Mouse (Mus musculus) right cerebral cortex, postnatal 4 days (tissue): ENCODE measurements around the gene Bcam.

Source experiments
- DNase-seq: peaks from one replicate; pipeline ENCODE4 v3.0.0-alpha.2; 2022

The Bcam gene

DNA sequence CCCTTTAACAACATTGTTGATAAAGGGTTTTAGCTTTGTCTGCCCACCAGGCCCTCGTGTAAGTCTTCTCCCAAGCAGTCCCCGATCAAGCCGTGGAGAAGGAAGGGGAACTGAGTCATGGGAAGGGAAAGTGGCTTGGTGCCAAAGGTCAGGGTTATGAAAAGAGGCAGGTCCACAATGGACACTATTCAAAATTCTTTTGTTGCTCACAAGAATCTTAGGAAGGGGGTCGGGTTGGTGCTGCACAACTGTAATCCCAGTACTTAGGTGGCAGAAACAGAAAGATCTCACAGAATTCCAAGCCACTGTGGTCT lies 19.8 kb downstream of the Bcam start:
- no peak for DNase-seq

DNA sequence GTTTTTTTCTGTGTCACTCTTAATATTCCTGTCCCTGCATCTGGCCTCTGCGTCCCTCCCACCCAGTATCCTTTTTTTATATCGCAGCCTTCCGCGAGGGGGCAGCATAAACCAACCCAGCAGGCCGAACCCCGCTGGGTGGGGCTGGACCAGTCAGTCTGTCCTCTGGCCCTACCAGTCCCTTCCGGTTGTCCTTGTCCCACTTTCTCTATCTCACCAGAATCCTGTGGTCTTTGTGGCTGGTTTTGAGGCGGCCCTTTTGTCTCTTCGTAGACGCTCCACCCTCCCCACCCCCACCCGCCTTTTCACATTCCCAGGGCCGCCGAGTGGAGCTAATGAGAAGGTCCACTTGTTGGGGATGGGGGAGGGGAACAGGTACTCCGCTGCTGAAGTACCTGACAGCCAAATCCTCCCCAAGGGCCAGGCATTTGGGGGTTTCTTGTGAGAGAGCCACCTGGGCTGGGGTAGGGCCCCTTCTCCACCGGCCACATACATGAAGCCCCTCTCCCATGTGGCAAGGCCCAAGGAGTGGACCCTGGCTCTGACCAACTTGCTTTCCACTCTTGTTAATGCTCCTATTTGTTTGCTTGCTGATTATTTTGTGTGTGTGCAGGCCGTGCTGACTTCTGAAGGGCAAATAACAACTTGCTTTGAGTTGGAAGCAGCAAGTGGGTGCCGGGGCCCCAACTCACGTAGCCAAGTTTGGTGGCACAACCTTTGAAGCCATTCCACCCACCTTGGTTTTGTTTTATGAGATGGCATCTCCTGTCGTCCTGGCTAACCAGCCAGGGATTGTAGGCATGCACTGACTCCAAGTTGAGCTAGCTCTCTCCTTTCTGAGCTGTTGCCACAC lies 20.4 kb downstream of the Bcam start, which contains the start of gene Nectin2:
Nectin2 (minus strand) TSS at position 267 of the 853 bp plus-strand sequence.
- peak; percentile 85 for DNase-seq

DNA sequence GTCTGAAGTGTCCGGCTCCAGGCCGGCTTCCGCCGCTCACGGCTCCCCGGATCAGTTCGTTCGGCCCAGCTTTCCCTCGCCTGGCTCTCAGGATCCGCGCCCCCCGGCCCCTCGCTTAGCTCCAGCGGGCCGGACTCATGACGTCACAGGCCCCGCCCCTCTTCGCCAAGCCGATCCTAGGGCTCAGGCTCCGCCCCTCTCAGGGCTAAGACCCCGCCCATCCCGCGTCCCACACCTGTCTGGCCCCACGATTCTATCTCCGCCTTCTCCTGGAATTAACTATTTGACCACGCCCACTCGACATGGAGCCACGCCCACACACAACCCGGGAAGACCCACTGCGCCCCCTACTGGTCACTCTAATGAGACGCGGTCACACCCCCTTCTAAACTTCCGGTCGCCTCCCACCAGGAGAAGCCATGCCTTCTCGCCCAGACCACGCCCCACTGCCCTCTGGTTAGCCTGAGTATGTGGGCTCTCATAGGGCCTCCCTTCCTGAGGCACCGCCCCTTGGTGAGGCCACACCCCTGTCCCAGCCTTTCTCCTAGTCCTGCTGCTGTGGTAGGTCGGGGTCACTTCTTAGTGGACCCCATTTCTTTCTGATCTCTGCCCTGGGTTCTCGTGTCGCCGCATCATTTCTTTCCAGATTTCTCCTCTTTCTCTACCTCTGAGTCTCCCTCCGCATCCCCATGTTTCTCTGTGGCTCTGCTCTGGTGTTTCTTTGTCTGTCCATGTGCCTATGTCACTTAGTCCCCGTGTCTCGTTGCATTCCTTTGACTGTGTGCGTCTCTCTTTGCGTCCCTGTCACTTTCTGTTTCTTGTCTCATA lies 21.2 kb downstream of the Bcam start:
- DNase-seq = peak; percentile 99

DNA sequence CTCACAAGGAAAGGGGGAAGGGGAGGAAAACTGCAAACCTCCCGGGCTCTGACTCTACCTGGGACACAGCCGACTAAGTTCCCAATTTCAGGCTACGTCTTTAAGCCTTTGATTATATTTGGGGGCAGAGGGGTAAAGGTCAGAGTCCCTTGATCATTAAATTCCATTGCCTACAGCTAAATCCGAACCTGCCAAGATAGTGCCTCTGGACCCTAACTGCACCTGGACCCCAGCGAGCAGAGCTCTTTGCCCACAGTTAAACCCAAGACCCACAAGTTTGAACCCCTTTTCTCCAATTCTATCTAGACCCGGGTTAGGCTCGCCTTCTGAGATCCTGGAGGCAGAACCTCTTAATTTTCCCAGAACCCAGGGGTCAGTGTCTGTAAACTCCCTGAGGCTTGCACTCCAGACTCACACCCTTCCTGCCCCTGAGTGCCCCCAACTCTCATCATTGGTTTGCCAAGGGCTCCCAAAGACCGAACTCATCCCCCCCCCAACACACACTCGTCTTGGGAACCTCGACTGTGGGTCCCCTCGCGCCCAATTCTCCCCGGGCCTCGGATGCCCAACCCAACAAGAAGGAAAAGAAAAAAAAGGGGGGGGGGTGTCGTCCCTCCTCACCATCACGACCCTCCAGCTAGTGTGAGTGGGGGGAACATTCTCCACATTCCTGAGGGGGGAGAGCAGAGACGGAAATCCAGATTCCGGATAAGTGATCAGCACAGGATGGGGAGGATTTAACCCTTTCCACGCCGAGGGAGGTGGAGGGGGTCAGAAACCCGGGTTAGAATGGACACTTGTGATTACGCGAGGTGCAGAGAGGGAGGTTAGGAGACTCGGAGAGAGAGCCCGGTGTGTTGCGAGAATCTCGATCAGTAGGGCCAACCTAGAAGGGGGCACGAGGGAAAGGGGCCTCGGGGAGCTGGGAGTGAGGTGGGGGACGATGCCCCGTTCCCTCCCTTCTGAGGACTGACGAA lies 22.3 kb downstream of the Bcam start:
- DNase-seq = peak; percentile 30

DNA sequence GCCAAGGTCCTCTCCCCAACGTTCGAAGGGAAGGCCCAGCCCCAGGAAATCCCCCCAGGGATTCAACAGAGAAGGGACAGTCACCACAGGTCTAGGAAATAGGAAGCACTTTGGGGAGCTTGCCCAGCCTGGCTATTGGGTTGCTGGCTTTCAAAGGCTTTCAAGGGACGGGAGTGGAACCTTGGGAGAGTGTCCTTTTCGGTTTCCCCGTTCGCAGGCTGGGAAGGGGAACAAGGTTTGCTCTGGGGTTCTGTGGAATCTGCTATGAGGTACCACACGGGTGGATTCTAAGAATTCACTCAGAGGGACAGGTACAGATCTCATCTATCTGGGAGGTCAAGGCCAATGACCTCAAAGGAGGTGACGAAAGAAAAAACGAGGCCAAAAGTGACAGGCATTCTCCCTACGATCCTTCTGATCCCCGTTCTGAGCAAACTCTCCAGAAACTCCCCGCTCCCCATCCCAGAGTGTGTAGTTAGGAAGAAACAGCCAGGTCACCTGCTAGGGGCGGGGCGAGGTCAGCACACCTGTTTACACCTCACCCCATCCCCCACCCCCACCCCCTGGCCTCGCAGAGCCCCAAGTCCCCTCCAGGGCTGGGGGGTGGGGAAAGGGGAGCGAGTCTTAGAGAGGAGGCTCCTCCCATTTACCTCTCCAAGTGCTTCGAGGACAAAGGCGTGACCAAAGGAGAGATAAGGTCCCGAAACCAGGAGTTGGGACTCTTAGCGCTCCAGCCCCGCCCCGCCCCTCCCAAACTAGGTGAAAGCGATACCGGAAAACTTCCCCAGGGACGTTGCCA lies 23.2 kb downstream of the Bcam start:
- no peak for DNase-seq

DNA sequence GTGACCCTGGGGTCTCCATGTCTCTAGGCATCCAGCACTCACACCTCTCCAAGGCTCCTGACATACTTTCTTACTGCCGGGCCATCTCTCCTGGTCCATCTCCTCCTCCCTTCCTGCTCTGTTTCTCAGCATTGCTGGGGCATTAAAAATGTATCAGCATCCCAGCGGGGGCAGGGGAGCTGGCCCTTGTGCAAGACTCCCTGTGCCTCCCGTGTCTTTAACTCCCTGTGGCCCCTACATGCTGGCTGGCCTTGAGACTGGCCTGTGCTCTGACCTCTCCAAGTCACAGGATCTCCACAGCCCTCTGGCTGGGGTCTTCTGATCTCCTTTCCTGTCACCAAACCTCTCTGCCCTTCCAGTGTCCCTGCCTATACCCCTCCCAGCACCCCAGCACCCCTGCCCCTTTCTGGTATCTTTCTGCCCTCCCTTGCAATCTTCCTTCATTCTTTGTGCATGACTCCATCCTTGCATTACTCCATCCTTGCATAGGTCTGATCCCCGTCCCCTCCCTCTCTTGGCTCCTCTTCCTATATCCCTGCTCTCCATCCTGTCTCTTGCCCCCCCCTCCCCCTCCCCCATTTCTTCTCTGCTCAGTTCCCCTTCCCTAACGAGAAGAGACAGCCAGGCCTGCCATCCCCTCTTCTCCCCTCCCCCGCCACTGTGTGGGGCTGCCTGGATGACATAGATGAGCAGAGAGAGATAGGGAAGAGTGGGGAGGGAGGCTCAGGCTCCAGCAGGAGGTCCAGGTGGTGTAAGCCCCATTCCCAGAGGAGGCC lies 24.2 kb downstream of the Bcam start:
- no peak for DNase-seq

DNA sequence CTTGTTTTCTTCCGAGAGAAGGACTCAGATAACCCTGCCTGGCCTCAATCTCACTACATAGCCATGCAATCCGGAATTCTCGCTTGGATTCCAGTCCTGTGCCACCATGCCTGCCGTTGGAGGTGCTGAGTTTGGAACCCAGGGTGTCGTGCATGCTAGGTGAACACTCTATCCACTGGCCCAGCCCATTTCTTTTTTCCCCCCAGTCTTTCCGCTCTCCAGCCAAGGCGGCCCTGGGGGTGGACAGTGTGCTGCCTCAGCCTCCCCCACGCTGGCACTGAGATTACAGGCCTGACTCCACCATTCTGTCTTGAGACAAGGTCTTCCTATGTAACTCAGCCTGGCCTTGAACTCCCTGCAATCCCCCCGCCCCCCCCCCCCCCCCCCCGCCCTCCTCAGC lies 24.8 kb downstream of the Bcam start:
- DNase-seq = no peak

DNA sequence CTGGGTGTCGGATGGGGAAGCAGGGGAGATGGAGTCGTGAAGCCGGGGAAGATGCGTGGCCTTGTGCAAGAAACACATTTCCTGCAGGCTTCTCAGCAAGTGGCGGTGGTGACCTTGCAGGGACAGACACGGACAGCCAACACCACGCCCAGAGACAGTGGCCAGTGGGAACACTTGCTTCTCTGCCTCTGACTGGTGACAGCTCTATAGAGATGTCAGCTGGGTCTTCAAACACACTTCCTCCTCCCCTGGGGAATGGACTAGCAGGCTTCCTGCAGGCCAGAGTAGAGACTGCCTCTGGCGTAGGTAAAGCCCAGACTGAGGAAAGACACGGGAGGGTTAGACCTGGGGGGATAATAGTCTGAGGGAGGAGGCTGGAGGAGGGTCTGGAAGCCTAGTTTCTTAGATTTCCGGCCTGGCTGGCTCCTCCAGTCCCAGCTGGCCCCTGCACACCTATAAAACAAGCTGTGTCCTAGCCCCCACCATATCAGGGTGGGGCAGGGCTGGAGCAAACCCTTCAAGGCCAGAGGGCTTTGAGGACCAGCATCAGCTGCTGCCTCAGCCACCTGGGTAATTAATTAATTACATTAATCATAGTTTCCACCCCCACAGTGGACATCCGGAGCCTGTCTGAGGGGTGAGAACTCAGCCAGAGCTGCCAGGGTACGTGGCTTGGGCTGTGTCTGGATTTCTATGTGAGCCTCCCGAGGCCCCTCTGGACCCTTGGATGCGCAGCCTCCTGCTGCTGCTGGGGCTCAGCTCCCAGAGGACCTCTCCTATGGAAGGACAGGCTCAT lies 26.0 kb downstream of the Bcam start:
- no peak for DNase-seq

DNA sequence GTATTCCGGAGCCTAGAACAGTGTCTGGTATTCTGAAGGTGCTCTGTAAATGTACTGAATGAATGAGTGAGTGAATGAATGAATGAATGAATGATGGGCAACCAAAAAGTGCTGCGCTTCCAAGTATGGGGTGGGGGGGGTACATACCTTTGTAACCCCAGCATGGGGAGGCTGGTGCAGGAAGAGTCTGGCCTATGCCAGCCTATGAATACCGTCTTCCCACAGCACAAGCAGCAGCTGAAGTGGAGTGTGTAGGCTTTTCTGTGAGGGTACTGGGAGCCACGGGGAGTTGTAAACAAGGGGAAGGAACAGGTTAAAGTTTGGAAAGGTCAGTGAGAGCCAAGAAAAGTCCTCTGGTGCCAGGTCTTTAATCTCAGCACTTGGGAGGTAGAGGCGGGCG lies 27.0 kb downstream of the Bcam start:
- DNase-seq = no peak

DNA sequence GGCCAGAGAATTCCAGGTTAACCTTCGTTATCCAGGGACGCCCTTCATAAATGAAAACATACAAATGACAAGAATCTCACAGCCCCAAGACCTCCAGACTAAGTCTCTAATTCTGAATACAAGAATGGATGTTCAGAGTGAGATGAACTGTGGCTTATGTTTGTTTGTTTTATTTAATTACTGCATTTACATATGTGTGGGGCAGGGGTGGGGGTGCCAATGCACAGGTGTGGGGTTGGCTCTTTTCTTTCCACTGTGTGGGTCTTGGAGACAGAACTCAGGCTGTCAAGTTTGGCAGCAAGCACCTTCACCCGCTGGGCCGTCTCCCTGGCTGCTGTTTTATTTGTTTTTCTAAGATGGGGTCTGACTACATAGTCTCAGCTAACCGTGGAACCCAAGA lies 28.3 kb downstream of the Bcam start:
- no peak for DNase-seq

DNA sequence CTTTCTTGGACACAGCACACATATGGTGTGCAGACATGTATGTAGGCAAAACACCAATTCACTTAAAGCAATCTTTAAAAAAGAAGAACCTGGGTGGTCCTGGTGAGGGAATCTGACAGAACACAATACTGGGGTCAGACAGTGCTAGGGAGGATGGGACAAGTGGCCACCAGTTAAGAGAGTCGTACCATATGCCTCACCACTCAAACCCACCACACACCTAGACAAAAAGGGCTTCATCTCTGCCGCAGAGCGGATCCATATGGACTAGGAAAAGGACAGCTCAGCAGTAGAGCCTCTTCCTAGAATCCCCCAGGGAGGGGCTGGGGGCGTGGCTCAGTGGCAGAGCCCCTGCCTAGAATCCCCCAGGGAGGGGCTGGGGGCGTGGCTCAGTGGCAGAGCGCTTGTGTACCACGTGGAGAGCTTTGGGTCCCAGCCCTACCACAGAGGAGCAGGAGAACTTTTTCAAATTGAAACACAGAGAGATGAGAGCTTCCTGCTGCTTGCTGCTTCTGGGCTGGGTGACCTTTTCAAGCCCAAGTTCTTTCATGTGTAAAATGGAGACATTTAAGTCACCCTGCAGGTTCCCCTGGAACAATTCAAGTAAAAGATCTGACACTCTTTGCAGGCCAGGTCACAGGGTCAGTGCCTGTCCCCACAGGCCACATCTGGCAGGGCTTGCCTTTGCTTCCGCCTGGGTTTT lies 29.3 kb downstream of the Bcam start:
- DNase-seq = no peak

DNA sequence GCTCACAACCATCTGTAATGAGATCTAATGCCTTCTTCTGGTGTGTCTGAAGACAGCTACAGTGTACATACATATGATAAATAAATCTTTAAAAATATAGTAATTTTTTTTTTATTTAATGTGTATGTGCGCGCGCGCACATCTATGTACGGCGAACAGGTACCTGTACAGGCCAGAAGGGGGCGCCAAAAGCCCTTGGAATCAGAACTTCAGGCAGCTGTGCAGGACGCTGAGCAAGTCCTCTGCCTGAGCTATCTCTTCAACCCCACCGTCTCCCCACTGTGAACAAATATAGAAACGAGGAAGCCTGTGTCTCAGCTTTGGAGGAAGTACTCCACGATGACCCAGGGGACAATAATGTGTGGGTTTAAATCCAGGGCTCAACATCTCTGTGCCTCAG lies 30.5 kb downstream of the Bcam start:
- DNase-seq = peak; percentile 30

DNA sequence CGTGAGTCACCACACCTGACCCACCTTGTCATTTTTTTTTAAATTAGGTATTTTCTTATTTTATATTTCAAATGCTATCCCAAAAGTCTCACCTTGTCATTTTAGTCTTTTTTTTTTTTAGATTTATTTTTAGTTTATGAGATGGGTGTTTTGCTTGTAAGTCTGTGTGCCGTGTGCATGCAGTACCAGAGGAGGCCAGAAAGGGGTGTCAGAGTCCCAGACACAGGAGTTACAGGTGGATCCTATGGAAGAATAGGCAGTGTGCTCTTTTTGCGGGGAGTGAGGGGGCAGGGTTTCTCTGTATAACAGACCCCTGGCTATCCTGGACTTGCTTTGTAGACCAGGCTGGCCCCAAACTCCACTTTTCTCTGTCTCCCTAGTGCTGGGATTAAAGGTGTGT lies 32.0 kb downstream of the Bcam start:
- no peak for DNase-seq

DNA sequence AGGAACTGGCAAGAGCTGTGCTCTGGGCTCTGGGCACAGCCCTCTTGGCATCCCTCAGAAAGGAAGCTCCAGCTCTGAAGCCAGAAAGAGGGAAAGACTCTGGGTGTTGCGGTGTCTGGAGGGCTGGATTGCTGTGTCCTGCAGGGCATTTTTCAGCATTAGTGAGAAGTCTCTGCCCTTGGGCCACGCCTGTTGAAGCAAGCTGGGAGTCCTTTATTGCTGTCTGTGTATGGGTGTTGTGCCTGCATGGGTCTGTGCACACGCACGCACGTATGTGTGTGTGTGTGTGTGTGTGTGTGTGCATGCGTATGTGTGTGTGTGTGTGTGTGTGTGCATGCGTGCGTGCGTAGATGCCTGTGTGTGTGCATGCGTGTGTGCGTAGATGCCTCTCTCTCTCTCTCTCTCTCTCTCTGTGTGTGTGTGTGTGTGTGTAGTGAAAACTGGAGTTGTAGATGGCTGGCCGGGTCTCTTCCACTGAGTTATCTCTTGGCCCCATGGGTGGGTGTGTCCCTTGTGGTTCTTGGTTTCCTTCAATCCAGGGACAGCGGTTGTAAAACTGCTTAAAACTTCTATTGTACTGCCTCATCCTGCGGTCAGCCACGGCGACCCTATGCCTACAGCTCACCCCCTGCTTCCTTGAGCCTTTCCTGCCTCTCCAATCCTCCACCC lies 34.3 kb downstream of the Bcam start:
- DNase-seq = no peak

DNA sequence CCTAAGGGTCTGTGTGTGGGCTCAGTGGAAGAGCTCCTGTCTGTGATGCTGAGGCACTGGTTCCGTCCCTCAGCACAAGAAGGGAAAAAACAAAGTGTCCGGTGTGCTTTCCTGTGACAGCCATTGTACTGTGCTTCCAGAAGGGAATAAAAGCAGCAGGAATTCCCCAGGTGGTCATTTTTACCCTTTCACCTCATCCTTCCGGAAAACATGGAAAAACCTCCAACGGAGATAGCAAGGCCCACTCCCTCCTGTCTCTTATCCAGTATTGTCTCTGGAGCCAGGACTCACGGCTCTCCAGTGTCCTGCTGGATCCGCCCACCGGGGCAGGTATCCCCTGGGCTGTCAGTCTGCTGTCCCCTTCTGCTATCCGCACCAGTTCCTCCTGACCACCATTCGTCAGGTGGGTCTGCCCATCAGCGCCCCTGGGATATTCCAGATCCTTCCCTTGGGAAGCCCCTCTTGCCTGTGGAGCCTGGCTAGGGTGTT lies 36.6 kb downstream of the Bcam start:
- no peak for DNase-seq

DNA sequence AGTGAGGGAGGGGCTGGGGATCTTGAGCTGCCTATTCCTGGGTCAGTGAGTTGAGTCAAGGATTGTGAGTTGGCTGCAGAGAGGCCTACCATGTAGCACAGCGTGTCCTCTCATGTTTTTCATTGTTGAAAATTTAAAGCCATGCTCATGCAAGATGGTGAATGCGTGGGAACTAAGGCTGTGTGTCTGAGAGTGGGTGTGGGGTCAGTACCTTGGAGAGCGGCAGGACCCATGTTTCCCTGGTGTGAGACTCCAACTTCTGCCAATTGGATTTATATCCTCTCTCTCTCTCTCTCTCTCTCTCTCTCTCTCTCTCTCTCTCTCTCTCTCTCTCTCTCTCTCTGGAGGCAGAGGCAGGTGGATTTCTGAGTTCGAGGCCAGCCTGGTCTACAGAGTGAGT lies 44.3 kb downstream of the Bcam start:
- DNase-seq = no peak

DNA sequence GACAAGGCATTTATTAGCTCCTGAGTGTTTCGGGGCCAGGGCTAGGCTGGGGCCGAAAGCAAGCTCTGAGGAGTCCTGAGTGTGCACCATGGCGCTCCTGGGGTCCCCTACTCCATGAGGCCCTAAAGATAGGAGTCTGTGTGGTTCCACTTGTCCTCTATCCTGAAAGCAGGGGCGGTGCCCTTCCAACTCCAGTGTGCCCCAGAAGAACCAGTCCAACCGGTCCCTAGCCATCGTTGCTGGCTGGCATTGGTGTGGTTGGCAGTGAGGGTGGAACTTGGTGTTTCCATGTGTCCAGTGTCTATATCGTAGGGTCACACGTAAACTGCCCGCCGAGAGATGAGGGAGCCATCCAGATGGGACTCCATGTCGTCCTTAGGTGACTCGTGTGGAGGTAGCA lies 46.6 kb downstream of the Bcam start:
- no peak for DNase-seq

DNA sequence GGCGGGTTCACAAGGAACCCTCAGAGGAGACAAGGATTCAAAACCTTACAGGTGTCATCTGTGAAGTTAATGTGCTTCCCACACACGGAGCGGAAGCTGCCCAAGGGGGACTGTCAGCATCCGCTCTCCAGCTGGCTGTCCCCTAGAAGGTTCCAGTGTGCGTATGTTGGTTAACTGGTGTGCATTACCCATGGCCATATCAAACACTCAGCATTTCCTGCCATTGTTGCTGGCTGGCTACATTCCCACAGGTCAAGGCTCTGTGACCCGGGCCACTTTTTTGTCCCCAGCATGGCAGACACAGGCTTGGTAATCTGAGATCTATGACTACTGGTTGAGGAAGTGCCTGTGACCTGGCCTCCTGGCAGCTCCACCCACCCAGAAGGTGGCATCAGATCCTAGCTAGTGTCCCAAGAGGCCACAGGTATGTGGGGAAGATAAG lies 48.0 kb downstream of the Bcam start:
- DNase-seq = no peak

DNA sequence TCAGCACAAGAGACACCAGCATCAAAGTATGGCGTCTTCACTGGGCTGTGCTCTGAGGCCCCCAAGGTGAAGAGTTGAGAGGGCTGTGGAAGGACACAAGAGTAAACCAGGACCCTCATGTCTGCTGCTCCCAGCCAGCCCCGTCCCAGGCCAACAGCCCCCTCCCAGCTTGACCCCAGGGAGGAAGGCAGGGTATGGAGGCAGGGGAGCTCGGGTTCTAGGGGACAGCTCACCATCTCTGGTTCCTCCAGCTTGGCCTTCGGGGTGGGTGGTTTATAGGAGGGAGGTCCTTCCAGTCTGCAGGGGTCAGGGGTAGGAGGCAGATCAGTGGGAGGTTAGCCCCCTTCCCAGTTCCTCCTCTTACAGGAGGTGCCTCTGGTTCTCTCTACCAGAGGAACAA lies 51.6 kb downstream of the Bcam start:
- DNase-seq = no peak
